Mouse (Mus musculus) small intestine, adult 2 months (tissue): ENCODE data around the gene Zscan21.

Source experiments
- CTCF ChIP-seq: fragments of 200-500 bp; IDR thresholded peaks from 2 replicates; pipeline ENCODE4 v1.5.1; 2012; ENCODE audit warnings: low read depth, mild to moderate bottlenecking, control low read depth, inconsistent platforms, low read length, moderate library complexity, mixed read lengths; ENCODE audit not compliant: insufficient replicate concordance, insufficient read length; ENCODE audit errors: extremely low read depth
- POLR2A ChIP-seq: fragments of 200-500 bp; IDR thresholded peaks from 2 replicates; pipeline ENCODE4 v1.6.1; 2012; ENCODE audit warnings: low read depth, mild to moderate bottlenecking, control low read depth, inconsistent platforms, low read length, moderate library complexity

- TF ChIP-seq POLR2A (no peak), CTCF (no peak)
Observed at GRCm38 (mm10) chr5:138073803-138074202, 42.9 kb upstream of the Zscan21 start.
